Mouse (Mus musculus) lung, postnatal 0 days (tissue): ENCODE data around the gene Nkg7.

Source experiments
- CTCF ChIP-seq: IDR thresholded peaks from 2 replicates; pipeline ENCODE4 v1.5.1; 2016; ENCODE audit warnings: antibody characterized with exemption, mild to moderate bottlenecking
- EP300 ChIP-seq: IDR thresholded peaks from 2 replicates; pipeline ENCODE4 v1.6.1; 2016; ENCODE audit warnings: antibody characterized with exemption, mild to moderate bottlenecking, control low read depth

GRCm38 (mm10) chr7:43476376-43476775 lies 39.5 kb downstream of the Nkg7 start:
- TF ChIP-seq EP300 = no peak
- no peak for TF ChIP-seq CTCF
